Mouse (Mus musculus) embryonic facial prominence, embryonic 13.5 days (tissue): ENCODE measurements around the gene 1600012H06Rik. TPM values are rescaled to one million over a fixed set of nuclear protein-coding genes. Genes with fewer than 3 reads are reported as not detected.
"Not testable (repeated sequence)": the region's sequence is repeated elsewhere in the genome, so short reads cannot be mapped to it uniquely, and the experiment has no call there.

ENCODE experiments used
- ATAC-seq: fragments of 200-750 bp; cut with Nextera tagmentation; 2 replicates; pipeline ENCODE4 v1.8.0; 2017; ENCODE audit warnings: low read depth; ENCODE audit not compliant: insufficient number of reproducible peaks, insufficient read depth, low FRiP score, low TSS enrichment
- H3K27ac ChIP-seq: fragments of 300-500 bp; sonication (generic); 2 replicates; pipeline ENCODE4 v1.5.1; 2015; ENCODE audit warnings: moderate library complexity, mild to moderate bottlenecking, inconsistent platforms
- H3K27me3 ChIP-seq: fragments of 300-500 bp; sonication (generic); 2 replicates; pipeline ENCODE4 v1.6.1; 2015; ENCODE audit warnings: mild to moderate bottlenecking, inconsistent platforms
- H3K36me3 ChIP-seq: fragments of 300-500 bp; sonication (generic); 2 replicates; pipeline ENCODE4 v1.6.1; 2015; ENCODE audit warnings: mild to moderate bottlenecking, inconsistent platforms
- H3K4me1 ChIP-seq: fragments of 300-500 bp; sonication (generic); 2 replicates; pipeline ENCODE4 v1.6.1; 2015; ENCODE audit warnings: inconsistent platforms
- H3K4me2 ChIP-seq: fragments of 300-500 bp; sonication (generic); 2 replicates; pipeline ENCODE4 v1.6.1; 2015; ENCODE audit warnings: moderate library complexity, mild to moderate bottlenecking, inconsistent platforms
- H3K4me3 ChIP-seq: fragments of 300-500 bp; sonication (generic); 2 replicates; pipeline ENCODE4 v1.5.1; 2015; ENCODE audit warnings: mild to moderate bottlenecking, inconsistent platforms
- H3K9ac ChIP-seq: fragments of 300-500 bp; sonication (generic); 2 replicates; pipeline ENCODE4 v1.6.1; 2015; ENCODE audit warnings: mild to moderate bottlenecking, inconsistent platforms
- H3K9me3 ChIP-seq: fragments of 300-500 bp; sonication (generic); 2 replicates; pipeline ENCODE4 v1.6.1; 2016; ENCODE audit warnings: inconsistent platforms
- WGBS: fragments of 180-500 bp; shearing (Covaris S2); methylation state at CpG from one replicate; pipeline ENCODE4 v1.1.7; 2015; ENCODE audit warnings: mixed read lengths; 5-methylcytosine and 5-hydroxymethylcytosine counted together
- polyA plus RNA-seq: library from polyadenylated mRNA; unstranded; fragments of >200 nt; fragmentation: Nextera tagmentation; extraction: Ambion mirVana; gene quantifications from 2 replicates; pipeline ENCODE4 v1.2.1, GENCODE M21; 2015

Gene 1600012H06Rik
- polyA plus RNA-seq, 1 experiment from 2014 or later = 32.7 TPM

DNA sequence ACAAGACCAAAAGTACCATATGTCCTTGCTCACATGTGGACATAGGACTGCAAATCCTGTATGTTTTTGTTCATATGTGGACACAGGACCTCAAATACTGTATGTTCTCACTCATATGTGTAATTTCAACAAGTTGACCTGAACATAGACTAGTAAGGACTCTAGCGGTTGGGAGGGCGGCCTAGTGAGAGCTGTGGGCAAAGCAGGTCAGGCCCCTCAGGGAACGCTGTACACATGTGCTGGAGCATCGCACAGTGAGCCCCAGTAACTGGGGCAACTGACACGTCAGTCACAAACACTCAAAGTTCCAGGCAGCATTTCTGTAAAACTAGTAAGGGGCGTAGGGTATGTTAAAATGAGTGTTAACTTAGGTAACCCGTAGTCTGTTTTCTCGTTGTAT, 30.0 kb upstream of the 1600012H06Rik start:
- H3K4me3 ChIP-seq = no peak overlapping the region
- H3K27me3 ChIP-seq = no peaks in the 10 kb centered on the region
- no peaks in the 10 kb centered on the region for H3K9me3 ChIP-seq
- no peak overlapping the region for H3K4me2 ChIP-seq
- no peaks in the 10 kb centered on the region for H3K36me3 ChIP-seq
- WGBS = 85% methylated on average over 8 of the region's 8 CpGs
- no peak overlapping the region for H3K27ac ChIP-seq
- H3K9ac ChIP-seq = no peak overlapping the region
- no peaks in the 10 kb centered on the region for H3K4me1 ChIP-seq
- ATAC-seq = no peak

DNA sequence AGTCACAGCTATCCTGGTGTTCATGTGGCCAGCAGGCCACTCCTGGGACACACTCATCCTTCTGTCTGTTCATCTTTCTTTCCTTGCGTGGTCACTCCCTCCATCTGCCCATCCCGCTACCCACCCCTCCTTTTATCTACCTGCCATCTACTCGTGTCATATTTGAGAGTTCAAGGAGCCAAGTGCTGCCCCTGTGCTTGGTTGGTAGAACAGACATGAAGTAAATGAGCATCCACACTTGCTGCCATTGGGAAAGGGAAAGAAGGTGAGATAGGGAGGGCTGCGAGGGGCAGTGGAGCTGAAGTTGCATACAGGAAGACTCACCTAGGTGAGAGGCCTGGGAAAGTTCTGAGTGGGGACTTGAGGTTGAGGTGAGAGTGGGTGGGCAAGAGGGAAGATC, 28.6 kb upstream of the 1600012H06Rik start:
- H3K36me3 ChIP-seq = no peaks in the 10 kb centered on the region
- no peaks in the 10 kb centered on the region for H3K4me1 ChIP-seq
- no peak for ATAC-seq
- no peaks in the 10 kb centered on the region for H3K9me3 ChIP-seq
- no peak overlapping the region for H3K9ac ChIP-seq
- WGBS = 91% methylated on average over 4 of the region's 4 CpGs
- H3K27me3 ChIP-seq = no peaks in the 10 kb centered on the region; the same call in 1 of the 2 replicates
- H3K27ac ChIP-seq = no peak overlapping the region
- H3K4me2 ChIP-seq = no peak overlapping the region
- no peak overlapping the region for H3K4me3 ChIP-seq

DNA sequence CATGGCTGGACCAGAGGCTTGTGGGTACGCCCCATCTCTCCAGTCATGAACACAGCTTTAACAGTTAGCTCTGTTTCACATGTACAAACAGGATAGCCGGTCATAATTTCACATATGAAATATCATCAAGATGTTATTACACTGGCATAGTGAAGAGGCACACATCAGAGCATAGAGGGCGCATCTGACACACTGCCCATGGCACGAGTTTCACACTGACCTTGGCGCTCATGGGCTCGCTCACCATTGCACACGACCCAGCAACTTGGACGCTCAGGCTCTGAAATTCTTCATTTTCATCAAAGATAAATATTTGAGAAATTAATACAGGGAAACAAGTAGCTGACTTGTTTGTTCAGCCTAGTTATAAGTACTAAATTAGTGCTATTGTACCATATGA, 25.1 kb upstream of the 1600012H06Rik start:
- Histone ChIP-seq H3K9ac (no peak overlapping the region), H3K9me3 (no peaks in the 10 kb centered on the region), H3K27ac (no peak overlapping the region), H3K36me3 (no peaks in the 10 kb centered on the region), H3K27me3 (no peaks in the 10 kb centered on the region; the same call in 1 of the 2 replicates), H3K4me3 (no peak overlapping the region), H3K4me2 (no peak overlapping the region), H3K4me1 (no peaks in the 10 kb centered on the region)
- 82% methylated on average over 8 of the region's 8 CpGs for whole genome bisulfite sequencing
- no peak for ATAC-seq

DNA sequence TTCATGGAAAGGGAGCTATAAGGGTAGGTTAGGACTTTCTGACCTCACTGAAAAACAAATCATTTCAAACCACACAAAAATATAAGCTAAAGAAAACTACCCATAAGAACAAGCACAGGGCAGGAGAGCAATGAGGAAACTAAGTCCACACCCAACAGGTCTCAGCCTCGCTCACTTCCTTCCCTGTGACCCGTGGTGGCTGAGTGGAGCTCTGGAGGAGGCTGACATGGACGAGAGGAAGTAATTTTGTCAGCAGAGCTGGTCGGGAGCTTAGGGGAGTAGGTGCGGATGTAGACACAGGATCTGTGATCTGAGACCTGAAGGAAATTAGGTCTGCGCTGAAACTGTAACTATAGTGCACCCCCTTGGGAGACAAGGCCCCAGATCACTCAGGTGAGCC, 21.4 kb upstream of the 1600012H06Rik start:
- Histone ChIP-seq H3K4me1 (no peaks in the 10 kb centered on the region), H3K4me3 (no peak overlapping the region), H3K27ac (no peak overlapping the region), H3K9ac (no peak overlapping the region), H3K36me3 (no peaks in the 10 kb centered on the region), H3K27me3 (no peaks in the 10 kb centered on the region; the same call in 1 of the 2 replicates), H3K4me2 (no peak overlapping the region), H3K9me3 (no peaks in the 10 kb centered on the region)
- no peak for ATAC-seq
- WGBS = 48% methylated on average over 6 of the region's 6 CpGs

DNA sequence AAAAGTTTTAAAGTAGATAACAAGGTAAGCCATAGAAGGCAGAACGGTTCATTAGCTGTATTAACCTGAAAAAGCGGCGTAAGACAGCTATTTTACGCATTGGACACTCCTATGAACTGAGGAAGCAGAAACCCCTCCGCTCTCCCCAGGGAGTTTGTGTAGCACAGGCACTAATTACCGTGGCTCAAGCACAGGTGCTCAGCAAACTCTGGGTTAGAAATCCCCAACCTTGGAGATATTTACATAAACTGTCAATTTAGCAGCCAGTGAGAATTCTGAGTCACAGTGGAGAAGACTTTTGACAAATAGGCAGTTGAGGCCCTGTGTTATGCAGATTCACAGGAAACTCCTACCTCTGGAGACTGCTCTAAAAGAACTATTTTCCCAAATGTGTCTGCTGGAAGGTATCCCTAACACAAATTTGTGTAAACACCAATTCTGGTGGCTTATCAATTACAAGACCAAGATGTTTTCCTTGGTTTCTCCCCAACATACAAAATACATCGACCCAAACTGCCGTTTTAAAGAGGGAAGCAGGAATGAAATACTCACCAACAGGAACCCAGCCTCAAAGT, 15.3 kb upstream of the 1600012H06Rik start:
- Histone ChIP-seq H3K27me3 (no peaks in the 10 kb centered on the region), H3K4me1 (0 out of 2 replicates have a peak, but pooled peaks cover 4% of the 10 kb centered on the region), H3K4me2 (no peak overlapping the region), H3K9me3 (0 out of 2 replicates have a peak, but pooled peaks cover 4% of the 10 kb centered on the region), H3K9ac (no peak overlapping the region), H3K36me3 (no peaks in the 10 kb centered on the region), H3K27ac (no peak overlapping the region), H3K4me3 (no peak overlapping the region)
- no peak for ATAC-seq
- 77% methylated on average over 8 of the region's 8 CpGs for WGBS

DNA sequence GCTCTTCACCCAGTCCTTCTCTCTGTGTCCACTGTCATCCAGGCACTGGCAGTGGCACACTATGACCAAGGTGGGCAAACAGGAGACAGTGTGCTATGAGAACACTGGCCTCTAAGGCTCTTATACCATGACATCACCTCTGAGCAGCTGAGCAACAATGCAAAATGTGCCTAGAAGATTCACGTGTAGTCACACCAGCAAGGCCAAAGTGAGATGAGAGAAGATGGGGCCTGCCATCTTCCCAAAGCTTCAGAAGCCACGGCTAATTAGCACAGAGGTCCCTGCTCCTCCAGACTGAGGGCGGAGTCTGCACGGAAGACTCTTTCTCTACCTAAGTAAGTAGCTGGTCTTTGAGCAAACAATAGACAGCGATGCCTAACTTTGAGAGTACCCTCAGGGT, 14.4 kb upstream of the 1600012H06Rik start:
- 59% methylated on average over 5 of the region's 5 CpGs for WGBS
- no peak for ATAC-seq

DNA sequence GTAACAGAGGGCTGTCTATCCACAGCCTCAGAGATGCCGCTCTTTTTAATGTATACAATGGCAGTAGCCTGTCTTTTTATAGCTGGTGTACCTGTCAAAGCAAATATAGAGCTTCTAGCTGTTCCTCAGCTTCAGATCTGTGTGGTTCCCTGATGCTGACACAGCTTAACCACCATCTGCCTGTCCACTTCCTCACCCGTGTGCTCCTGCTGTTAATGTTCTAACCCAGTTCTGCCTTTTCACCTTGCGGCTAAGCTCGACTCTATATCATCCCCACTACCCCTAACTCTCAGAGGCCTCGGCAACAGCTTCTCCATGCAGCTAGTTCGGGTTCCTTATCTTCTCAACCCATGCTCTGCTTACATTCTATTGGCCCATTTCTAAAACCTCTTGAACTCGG, 12.3 kb upstream of the 1600012H06Rik start:
- no peaks in the 10 kb centered on the region for H3K36me3 ChIP-seq
- no peak overlapping the region for H3K4me2 ChIP-seq
- no peak overlapping the region for H3K4me3 ChIP-seq
- H3K4me1 ChIP-seq = 0 out of 2 replicates have a peak, but pooled peaks cover 4% of the 10 kb centered on the region
- 82% methylated on average over 7 of the region's 7 CpGs for WGBS
- ATAC-seq = no peak
- no peaks in the 10 kb centered on the region for H3K27me3 ChIP-seq
- no peak overlapping the region for H3K27ac ChIP-seq
- H3K9me3 ChIP-seq = 0 out of 2 replicates have a peak, but pooled peaks cover 4% of the 10 kb centered on the region
- H3K9ac ChIP-seq = no peak overlapping the region

More for the DNA sequence above, 14.4 kb upstream of the 1600012H06Rik start:
- Histone ChIP-seq H3K4me2 (no peak overlapping the region), H3K27me3 (no peaks in the 10 kb centered on the region), H3K4me3 (no peak overlapping the region), H3K9ac (no peak overlapping the region), H3K36me3 (no peaks in the 10 kb centered on the region), H3K4me1 (0 out of 2 replicates have a peak, but pooled peaks cover 4% of the 10 kb centered on the region), H3K27ac (no peak overlapping the region), H3K9me3 (0 out of 2 replicates have a peak, but pooled peaks cover 4% of the 10 kb centered on the region)

DNA sequence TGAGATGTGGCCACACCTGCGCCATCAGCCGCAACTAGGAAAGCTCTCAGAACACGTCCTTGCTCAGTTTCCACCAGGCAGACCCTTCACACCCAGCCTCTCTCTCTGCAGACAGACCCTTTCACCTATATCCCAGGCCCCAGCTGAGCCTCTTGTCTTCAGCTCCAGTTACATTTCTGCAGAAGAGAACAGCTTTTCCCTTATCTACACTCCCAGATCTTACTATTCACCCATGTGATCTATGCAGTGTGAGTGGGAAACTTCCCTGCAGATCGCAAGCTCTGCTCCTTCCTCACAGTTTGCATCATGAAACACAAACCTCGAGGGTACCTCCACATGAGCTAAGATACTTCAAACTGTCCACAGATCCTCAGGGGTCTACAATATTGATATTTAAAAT, 11.5 kb upstream of the 1600012H06Rik start:
- no peak overlapping the region for H3K9ac ChIP-seq

DNA sequence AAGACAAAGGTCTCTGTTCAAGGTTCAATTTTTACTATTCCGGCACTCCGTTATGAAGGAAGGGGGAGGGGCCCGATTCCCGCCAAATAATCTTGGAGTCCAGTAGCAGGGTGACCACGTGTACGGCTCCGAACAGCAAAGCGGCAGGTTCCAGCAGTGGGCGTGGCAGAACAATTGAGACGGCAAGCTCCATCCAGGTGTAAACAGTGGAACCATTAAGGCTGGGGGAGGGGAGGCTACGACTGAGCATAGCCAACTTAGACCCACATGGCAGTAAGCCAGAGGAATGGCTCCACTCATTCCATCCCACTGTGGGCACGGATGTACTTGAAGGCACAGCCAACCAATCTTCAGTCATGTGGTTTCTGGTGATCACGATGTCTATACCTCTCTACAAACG, 7.7 kb upstream of the 1600012H06Rik start:
- WGBS = 75% methylated on average over 14 of the region's 14 CpGs

More for the DNA sequence above, 11.5 kb upstream of the 1600012H06Rik start:
- H3K27me3 ChIP-seq = no peaks in the 10 kb centered on the region
- no peak overlapping the region for H3K4me2 ChIP-seq
- H3K4me1 ChIP-seq = 0 out of 2 replicates have a peak, but pooled peaks cover 4% of the 10 kb centered on the region
- WGBS = 89% methylated on average over 5 of the region's 5 CpGs
- H3K27ac ChIP-seq = no peak overlapping the region
- H3K9me3 ChIP-seq = 0 out of 2 replicates have a peak, but pooled peaks cover 4% of the 10 kb centered on the region
- ATAC-seq = no peak
- H3K36me3 ChIP-seq = no peaks in the 10 kb centered on the region
- H3K4me3 ChIP-seq = no peak overlapping the region

DNA sequence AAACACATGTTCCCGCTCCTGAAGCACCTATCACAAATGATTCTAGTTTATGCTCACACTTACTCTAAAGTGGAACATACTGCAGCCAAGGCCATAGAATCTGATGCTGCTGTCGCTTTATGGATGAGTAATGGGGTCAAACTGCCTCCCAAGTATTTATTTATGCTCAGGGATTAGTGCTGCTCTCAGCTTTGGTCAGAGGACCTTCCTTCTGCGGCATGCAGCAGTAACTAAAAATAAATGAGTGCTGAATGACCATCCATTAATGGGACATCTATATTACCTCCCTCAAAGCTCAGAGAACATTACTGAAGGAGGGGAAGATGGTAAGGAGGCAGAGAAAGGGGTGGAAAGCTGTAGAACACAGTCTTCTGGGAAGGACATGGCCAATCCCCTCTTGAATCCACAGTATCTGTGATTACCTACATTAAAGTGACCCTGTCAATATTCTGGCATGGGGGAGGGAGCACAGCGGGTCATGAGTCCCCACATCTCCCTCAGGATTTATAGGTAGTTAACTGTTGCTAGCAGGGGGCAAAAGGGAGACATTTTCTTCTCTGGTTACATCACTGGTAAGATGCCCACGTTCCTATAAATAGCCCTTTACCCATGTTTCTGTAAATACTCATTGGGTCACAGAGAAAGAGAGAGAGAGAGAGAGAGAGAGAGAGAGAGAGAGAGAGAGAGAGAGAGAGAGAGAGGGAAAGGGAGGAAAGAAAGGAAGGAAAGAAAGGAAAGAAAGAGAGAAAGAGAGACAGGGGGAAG, 7.0 kb upstream of the 1600012H06Rik start:
- no peak for ATAC-seq

More for the DNA sequence above, 7.7 kb upstream of the 1600012H06Rik start:
- H3K9ac ChIP-seq, H3K9me3 ChIP-seq, H3K4me1 ChIP-seq, H3K4me3 ChIP-seq, H3K27me3 ChIP-seq, H3K27ac ChIP-seq, H3K4me2 ChIP-seq, ATAC-seq, H3K36me3 ChIP-seq: not testable (repeated sequence)

DNA sequence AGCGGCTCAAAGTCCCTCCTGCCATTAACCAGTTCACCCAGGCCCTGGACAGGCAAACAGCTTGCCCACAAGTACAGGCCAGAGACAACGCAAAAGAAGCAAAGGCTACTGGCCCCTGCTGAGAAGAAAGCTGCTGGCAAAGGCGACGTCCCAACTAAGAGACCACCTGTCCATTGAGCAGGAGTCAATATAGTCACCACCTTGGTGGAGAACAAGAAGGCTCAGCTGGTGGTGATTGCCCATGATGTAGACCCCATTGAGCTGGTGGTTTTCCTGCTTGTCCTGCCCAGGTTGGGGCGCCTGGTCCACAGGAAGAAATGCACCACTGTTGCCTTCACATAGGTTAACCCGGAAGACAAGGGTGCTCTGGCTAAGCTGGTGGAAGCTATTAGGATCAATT, 803 bp upstream of the 1600012H06Rik start:
- not testable (repeated sequence) for H3K27me3 ChIP-seq, H3K9me3 ChIP-seq, ATAC-seq, H3K27ac ChIP-seq
- Histone ChIP-seq H3K4me1 (peaks cover 19% of the 10 kb centered on the region), H3K36me3 (peaks cover 18% of the 10 kb centered on the region), H3K9ac (peak overlapping the region; percentile 85), H3K4me3 (peak overlapping the region; percentile 82), H3K4me2 (peak overlapping the region; percentile 95)
- WGBS = 65% methylated on average over 6 of the region's 6 CpGs

More for the DNA sequence above, 7.0 kb upstream of the 1600012H06Rik start:
- Histone ChIP-seq H3K27ac (no peak overlapping the region), H3K4me3 (no peak overlapping the region), H3K9me3 (no peaks in the 10 kb centered on the region), H3K36me3 (no peaks in the 10 kb centered on the region), H3K9ac (no peak overlapping the region), H3K4me2 (no peak overlapping the region), H3K4me1 (no peaks in the 10 kb centered on the region), H3K27me3 (no peaks in the 10 kb centered on the region)
- WGBS = 74% methylated on average over 5 of the region's 5 CpGs

DNA sequence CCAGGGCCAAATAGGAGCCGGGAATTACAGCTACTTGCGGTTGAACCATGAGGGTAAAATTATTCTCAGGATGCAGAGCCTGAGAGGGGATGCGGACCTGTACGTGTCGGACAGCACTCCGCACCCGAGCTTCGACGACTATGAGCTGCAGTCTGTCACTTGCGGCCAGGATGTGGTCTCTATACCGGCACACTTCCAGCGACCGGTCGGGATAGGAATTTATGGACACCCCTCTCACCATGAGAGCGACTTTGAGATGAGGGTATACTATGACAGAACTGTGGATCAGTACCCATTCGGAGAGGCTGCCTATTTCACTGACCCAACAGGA, 710 bp downstream of the 1600012H06Rik start:
- Histone ChIP-seq H3K4me1 (peaks cover 19% of the 10 kb centered on the region), H3K4me2 (peak overlapping the region; percentile 95), H3K27ac (peak overlapping the region; percentile 66; the same call in 1 of the 2 replicates), H3K27me3 (no peaks in the 10 kb centered on the region), H3K9me3 (no peaks in the 10 kb centered on the region), H3K4me3 (peak overlapping the region; percentile 82), H3K36me3 (peaks cover 24% of the 10 kb centered on the region), H3K9ac (peak overlapping the region; percentile 85)
- WGBS = 15% methylated on average over 16 of the region's 16 CpGs
- peak; percentile 52 for ATAC-seq
